Mouse (Mus musculus): Measurements from ENCODE around the gene Ifitm3. TPM values are rescaled to one million over a fixed set of nuclear protein-coding genes. Genes with fewer than 3 reads are reported as not detected.

Ifitm3 gene
- polyA plus RNA-seq, 1 experiment from 2014 or later = 54.0 TPM

DNA sequence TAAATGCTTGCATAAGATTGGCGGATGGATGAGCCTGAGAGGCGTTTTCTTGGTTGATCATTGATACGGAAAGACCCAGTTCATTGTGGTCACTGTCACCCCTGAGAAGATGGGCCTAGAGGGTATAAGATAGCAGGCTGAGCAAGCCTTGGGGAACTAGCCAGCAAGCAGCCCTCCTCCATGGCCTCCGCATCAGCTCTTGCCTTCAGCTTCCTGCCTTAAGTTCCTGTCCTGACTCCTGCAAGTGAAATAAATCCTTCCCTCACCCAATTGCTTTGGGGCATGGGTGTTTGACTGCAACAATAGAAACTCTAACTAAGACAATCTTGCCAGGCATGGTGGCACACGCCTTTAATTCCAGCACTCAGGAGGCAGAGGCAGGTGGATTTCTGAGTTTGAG lies 50.5 kb downstream of the Ifitm3 start:
- peaks cover 31% of the 10 kb centered on the region for H3K4me1 ChIP-seq
- DNase-seq (ENCODE audit: low spot score) = no peak
- no peak overlapping the region for H3K4me3 ChIP-seq
- no peaks in the 10 kb centered on the region for H3K36me3 ChIP-seq
- H3K9me3 ChIP-seq (replicated peaks) = no peaks in the 10 kb centered on the region
- H3K27me3 ChIP-seq (ENCODE audit: low read depth, poor library complexity, severe bottlenecking) = no peaks in the 10 kb centered on the region
- H3K27ac ChIP-seq = no peak overlapping the region
- 80% methylated on average over 5 of the region's 5 CpGs for WGBS

Other genes starting within 250 kb of the Ifitm3 start
- gene Cyp2e1, start 247.0 kb downstream of the Ifitm3 start, polyA plus RNA-seq (2016; fragmentation: Nextera tagmentation; extraction: Ambion mirVana) = 0.09 TPM in 2 replicates
- gene Syce1, start 222.9 kb downstream of the Ifitm3 start, polyA plus RNA-seq (2016; fragmentation: Nextera tagmentation; extraction: Ambion mirVana) = 0.10 and 0.23 TPM in 2 replicates
- 2.1 and 2.2 TPM in 2 replicates for gene Zfp941, start 188.6 kb downstream of the Ifitm3 start, polyA plus RNA-seq (2016; fragmentation: Nextera tagmentation; extraction: Ambion mirVana)
- gene Urah, start 175.8 kb downstream of the Ifitm3 start, polyA plus RNA-seq (2016; fragmentation: Nextera tagmentation; extraction: Ambion mirVana) = 0.75 and 0.95 TPM in 2 replicates
- not detected in 2 replicates for gene Scgb1c1, start 165.2 kb downstream of the Ifitm3 start, polyA plus RNA-seq (2016; fragmentation: Nextera tagmentation; extraction: Ambion mirVana)
- not detected in 2 replicates for gene Odf3, start 163.0 kb downstream of the Ifitm3 start, polyA plus RNA-seq (2016; fragmentation: Nextera tagmentation; extraction: Ambion mirVana)
- gene Gm45785, start 154.4 kb downstream of the Ifitm3 start, polyA plus RNA-seq (2016; fragmentation: Nextera tagmentation; extraction: Ambion mirVana) = not detected in 2 replicates
- 45.2 and 54.2 TPM in 2 replicates for gene Ric8a, start 153.8 kb downstream of the Ifitm3 start, polyA plus RNA-seq (2016; fragmentation: Nextera tagmentation; extraction: Ambion mirVana)
- 23.0 and 26.1 TPM in 2 replicates for gene Bet1l, start 153.2 kb downstream of the Ifitm3 start, polyA plus RNA-seq (2016; fragmentation: Nextera tagmentation; extraction: Ambion mirVana)
- 353 and 364 TPM in 2 replicates for gene Psmd13, start 128.8 kb downstream of the Ifitm3 start, polyA plus RNA-seq (2016; fragmentation: Nextera tagmentation; extraction: Ambion mirVana)
- 25.4 and 27.6 TPM in 2 replicates for gene Sirt3, start 128.5 kb downstream of the Ifitm3 start, polyA plus RNA-seq (2016; fragmentation: Nextera tagmentation; extraction: Ambion mirVana)
- gene Cox8b, start 110.3 kb downstream of the Ifitm3 start, polyA plus RNA-seq (2016; fragmentation: Nextera tagmentation; extraction: Ambion mirVana) = 0.49 TPM in 1 of 2 replicates, not detected in the other
- 0.06 and 0.26 TPM in 2 replicates for gene Nlrp6, start 89.9 kb downstream of the Ifitm3 start, polyA plus RNA-seq (2016; fragmentation: Nextera tagmentation; extraction: Ambion mirVana)
- gene Pgghg, start 69.4 kb downstream of the Ifitm3 start, polyA plus RNA-seq (2016; fragmentation: Nextera tagmentation; extraction: Ambion mirVana) = 11.4 and 15.4 TPM in 2 replicates
- gene Ifitm5, start 60.5 kb downstream of the Ifitm3 start, polyA plus RNA-seq (2016; fragmentation: Nextera tagmentation; extraction: Ambion mirVana) = 4.2 and 5.9 TPM in 2 replicates
- gene Gm45717, start 54.8 kb downstream of the Ifitm3 start, polyA plus RNA-seq (2016; fragmentation: Nextera tagmentation; extraction: Ambion mirVana) = not detected in 2 replicates
- 904 and 922 TPM in 2 replicates for gene Ifitm2, start 54.8 kb downstream of the Ifitm3 start, polyA plus RNA-seq (2016; fragmentation: Nextera tagmentation; extraction: Ambion mirVana)
- 27.9 and 43.1 TPM in 2 replicates for gene Ifitm1, start 43.5 kb downstream of the Ifitm3 start, polyA plus RNA-seq (2016; fragmentation: Nextera tagmentation; extraction: Ambion mirVana)
- 0.31 TPM in 1 of 2 replicates, not detected in the other for gene Ifitm6, start 7.2 kb upstream of the Ifitm3 start, polyA plus RNA-seq (2016; fragmentation: Nextera tagmentation; extraction: Ambion mirVana)
- not detected in 2 replicates for gene Gm17387, start 18.4 kb upstream of the Ifitm3 start, polyA plus RNA-seq (2016; fragmentation: Nextera tagmentation; extraction: Ambion mirVana)
- gene B4galnt4, start 50.3 kb upstream of the Ifitm3 start, polyA plus RNA-seq (2016; fragmentation: Nextera tagmentation; extraction: Ambion mirVana) = 26.2 and 30.7 TPM in 2 replicates
- gene Pkp3, start 67.4 kb upstream of the Ifitm3 start, polyA plus RNA-seq (2016; fragmentation: Nextera tagmentation; extraction: Ambion mirVana) = 6.0 and 8.2 TPM in 2 replicates
- gene Sigirr, start 89.8 kb upstream of the Ifitm3 start, polyA plus RNA-seq (2016; fragmentation: Nextera tagmentation; extraction: Ambion mirVana) = 2.3 TPM in 2 replicates
- gene Ano9, start 107.0 kb upstream of the Ifitm3 start, polyA plus RNA-seq (2016; fragmentation: Nextera tagmentation; extraction: Ambion mirVana) = 0.64 and 0.67 TPM in 2 replicates
- 85.6 and 95.2 TPM in 2 replicates for gene Ptdss2, start 111.6 kb upstream of the Ifitm3 start, polyA plus RNA-seq (2016; fragmentation: Nextera tagmentation; extraction: Ambion mirVana)
- gene Rnh1, start 162.1 kb upstream of the Ifitm3 start, polyA plus RNA-seq (2016; fragmentation: Nextera tagmentation; extraction: Ambion mirVana) = 67.7 and 85.0 TPM in 2 replicates
- 101 and 104 TPM in 2 replicates for gene Hras, start 183.2 kb upstream of the Ifitm3 start, polyA plus RNA-seq (2016; fragmentation: Nextera tagmentation; extraction: Ambion mirVana)
- gene Lrrc56, start 183.4 kb upstream of the Ifitm3 start, polyA plus RNA-seq (2016; fragmentation: Nextera tagmentation; extraction: Ambion mirVana) = 14.0 and 21.8 TPM in 2 replicates
- 3.5 and 4.5 TPM in 2 replicates for gene Lmntd2, start 203.3 kb upstream of the Ifitm3 start, polyA plus RNA-seq (2016; fragmentation: Nextera tagmentation; extraction: Ambion mirVana)
- gene Rassf7, start 205.1 kb upstream of the Ifitm3 start, polyA plus RNA-seq (2016; fragmentation: Nextera tagmentation; extraction: Ambion mirVana) = 44.7 and 53.5 TPM in 2 replicates
- 121 and 131 TPM in 2 replicates for gene Phrf1, start 218.0 kb upstream of the Ifitm3 start, polyA plus RNA-seq (2016; fragmentation: Nextera tagmentation; extraction: Ambion mirVana)